Mouse (Mus musculus) kidney, adult 2 months (tissue): Measurements from ENCODE around the gene Stard8.

ENCODE experiments used
- CTCF ChIP-seq: fragments of 200-500 bp; conservative IDR thresholded peaks from 2 replicates; pipeline ENCODE4 v1.5.1; 2011; ENCODE audit warnings: low read depth, mild to moderate bottlenecking, control low read depth, low read length, moderate library complexity, mixed read lengths; ENCODE audit not compliant: insufficient read depth, insufficient read length
- POLR2A ChIP-seq: fragments of 200-500 bp; IDR thresholded peaks from one replicate; pipeline ENCODE4 v1.6.1; 2011; ENCODE audit warnings: low read depth, low read length, control low read depth

DNA sequence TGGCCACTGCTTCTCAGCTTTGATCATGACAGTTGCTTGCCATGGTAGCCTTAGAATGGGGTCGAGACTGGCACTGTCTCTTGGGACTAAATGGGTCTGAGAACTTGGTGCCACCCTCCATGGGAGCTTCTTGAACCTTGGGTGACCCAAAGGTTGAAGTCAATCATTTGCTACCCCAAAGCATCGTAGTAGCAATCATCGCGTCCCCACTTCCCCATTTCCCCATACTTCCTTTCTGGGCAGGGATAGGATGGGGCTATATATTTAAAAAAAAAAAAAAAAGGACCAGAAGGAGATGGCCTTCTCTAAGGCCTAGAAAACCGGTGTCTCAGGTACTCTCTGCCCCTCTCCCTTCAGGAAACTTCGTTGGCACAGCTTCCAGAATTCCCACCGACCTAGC, 64.2 kb downstream of the Stard8 start:
- no peak for TF ChIP-seq CTCF
- TF ChIP-seq POLR2A: no peak
